Mouse (Mus musculus): ENCODE measurements around the gene Imp4. TPM values are rescaled to one million over a fixed set of nuclear protein-coding genes. Genes with fewer than 3 reads are reported as not detected.
"Not testable (repeated sequence)": the region's sequence is repeated elsewhere in the genome, so short reads cannot be mapped to it uniquely, and the experiment has no call there.

Imp4 gene
- polyA plus RNA-seq, 1 experiment from 2014 or later: 107 TPM

DNA sequence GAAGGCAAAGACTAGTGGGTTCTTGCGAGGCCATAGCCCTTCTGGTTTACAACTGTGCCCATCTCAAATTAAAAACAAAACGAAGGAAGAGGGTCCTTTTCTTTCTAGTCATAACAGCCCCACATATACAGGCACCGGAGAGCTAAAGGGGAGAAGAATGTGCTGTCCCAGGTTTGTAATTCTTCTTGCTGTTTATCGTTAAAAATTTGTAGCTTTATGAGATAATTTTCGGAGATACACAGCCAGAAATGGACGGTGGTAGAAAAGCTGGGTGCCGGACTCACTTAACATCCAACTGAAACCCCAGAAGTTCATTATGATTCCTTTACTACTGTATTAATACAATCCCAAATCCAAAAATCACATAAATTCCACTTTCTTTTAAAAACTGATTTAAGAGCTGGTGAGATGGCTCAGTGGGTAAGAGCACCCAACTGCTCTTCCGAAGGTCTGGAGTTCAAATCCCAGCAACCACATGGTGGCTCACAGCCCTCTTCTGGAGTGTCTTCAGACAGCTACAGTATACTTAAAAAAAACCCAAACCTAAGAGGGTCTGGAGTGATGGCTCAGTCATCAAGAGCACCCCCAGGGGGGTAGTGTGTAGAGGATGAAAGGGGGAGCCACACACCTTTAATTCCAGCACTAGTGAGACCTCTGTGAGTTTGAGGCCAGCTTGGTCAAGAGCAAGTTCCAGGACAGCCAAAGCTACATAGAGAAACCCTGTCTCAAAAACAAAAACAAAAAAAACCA is 4.1 kb upstream of the Imp4 start:
- Histone ChIP-seq H3K4me3 (peak overlapping the region; percentile 68), H3K9me3 (peaks cover 19% of the 10 kb centered on the region), H3K27me3 (ENCODE audit: insufficient read depth, poor library complexity, severe bottlenecking) (no peaks in the 10 kb centered on the region), H3K4me1 (replicated peaks) (peaks cover 37% of the 10 kb centered on the region), H3K36me3 (peaks cover 28% of the 10 kb centered on the region), H3K27ac (peak overlapping the region; percentile 92)
- no peak for DNase-seq (ENCODE audit: low spot score)
- WGBS: 37% methylated on average over 8 of the region's 8 CpGs

DNA sequence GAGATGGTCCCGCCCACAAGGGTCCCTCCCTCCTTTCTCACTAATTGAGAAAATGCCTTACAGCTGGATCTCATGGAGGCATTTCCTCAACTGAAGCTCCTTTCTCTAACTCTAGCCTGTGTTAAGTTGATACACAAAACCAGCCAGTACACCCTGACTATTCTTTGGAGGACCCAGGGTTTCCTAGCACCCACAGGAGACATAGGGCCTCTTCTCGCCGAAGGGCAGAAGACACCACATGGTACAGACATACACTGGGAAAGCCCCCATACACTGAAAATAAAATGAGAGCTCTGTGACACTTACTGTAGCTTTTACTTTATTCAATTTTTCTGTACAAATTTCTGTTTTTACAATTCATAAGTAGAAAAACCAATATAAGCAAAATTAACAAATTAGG is 3.3 kb upstream of the Imp4 start:
- H3K27ac ChIP-seq: no peak overlapping the region
- peaks cover 11% of the 10 kb centered on the region for H3K9me3 ChIP-seq
- H3K4me3 ChIP-seq: no peak overlapping the region
- H3K27me3 ChIP-seq (ENCODE audit: insufficient read depth, poor library complexity, severe bottlenecking): no peaks in the 10 kb centered on the region
- peaks cover 45% of the 10 kb centered on the region for H3K4me1 ChIP-seq (replicated peaks)
- 81% methylated on average over 3 of the region's 3 CpGs for WGBS
- DNase-seq (ENCODE audit: low spot score): no peak
- peaks cover 20% of the 10 kb centered on the region for H3K36me3 ChIP-seq

DNA sequence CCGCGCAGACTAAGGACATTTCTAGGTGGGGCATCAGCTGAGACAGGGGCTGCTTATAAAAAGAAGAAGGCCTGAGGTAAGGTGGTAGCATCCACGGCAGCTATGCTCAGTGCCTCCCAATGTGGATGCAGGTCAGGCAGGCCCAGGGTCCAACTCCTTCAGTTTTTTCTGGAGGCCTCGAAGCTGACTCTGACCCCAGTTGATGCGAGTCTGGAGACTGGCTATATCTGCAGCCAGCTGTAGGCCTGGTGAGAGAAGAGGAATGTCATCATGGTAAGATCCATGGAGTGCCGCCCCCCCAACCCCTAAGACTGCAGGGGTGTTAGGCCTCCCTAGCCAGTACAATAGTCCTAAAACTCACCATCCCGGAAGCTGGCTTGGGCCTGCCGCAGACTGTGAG is 2.3 kb upstream of the Imp4 start:
- not testable (repeated sequence) for H3K27ac ChIP-seq; H3K27me3 ChIP-seq (ENCODE audit: insufficient read depth, poor library complexity, severe bottlenecking); H3K4me3 ChIP-seq; DNase-seq (ENCODE audit: low spot score); H3K9me3 ChIP-seq
- 92% methylated on average over 8 of the region's 8 CpGs for WGBS
- peaks cover 21% of the 10 kb centered on the region for H3K36me3 ChIP-seq
- peaks cover 44% of the 10 kb centered on the region for H3K4me1 ChIP-seq (replicated peaks)

DNA sequence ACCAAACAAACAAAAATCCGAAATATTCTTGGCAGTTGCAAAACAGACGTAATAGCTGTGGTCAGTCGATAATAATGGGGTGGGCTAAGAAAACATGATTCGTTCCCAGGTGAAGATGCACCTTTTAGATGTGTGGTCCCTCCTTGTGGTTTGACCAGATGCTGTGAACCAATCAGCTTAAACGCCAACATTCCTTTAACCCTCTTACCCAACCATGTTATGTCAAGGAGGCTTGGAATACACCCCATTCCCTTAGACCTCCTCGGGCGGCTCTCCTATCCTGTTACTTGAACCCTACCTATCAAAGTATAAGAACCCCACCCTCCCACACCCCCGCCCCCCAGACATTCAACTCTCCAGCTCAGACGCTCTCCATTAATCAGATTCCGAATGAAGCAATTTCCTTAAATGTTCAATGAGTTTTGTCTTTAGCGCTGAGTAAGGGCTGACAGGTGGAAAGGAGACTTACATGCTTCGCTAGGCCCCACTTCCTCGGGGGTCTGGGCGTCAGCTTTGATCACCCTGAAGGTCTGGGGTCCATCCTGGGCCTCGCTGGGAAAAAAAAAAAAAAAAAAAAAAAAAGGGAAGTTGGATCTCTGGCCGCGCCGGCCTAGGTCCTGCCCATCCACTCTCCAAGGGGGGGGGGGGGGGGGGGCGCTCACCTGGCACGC is 1.1 kb upstream of the Imp4 start:
- H3K36me3 ChIP-seq: peaks cover 32% of the 10 kb centered on the region
- H3K27ac ChIP-seq: peak overlapping the region; percentile 89
- peaks cover 34% of the 10 kb centered on the region for H3K4me1 ChIP-seq (replicated peaks)
- DNase-seq (ENCODE audit: low spot score): no peak
- H3K27me3 ChIP-seq (ENCODE audit: insufficient read depth, poor library complexity, severe bottlenecking): no peaks in the 10 kb centered on the region
- H3K4me3 ChIP-seq: peak overlapping the region; percentile 85
- 40% methylated on average over 17 of the region's 20 CpGs for WGBS
- H3K9me3 ChIP-seq: no peaks in the 10 kb centered on the region

DNA sequence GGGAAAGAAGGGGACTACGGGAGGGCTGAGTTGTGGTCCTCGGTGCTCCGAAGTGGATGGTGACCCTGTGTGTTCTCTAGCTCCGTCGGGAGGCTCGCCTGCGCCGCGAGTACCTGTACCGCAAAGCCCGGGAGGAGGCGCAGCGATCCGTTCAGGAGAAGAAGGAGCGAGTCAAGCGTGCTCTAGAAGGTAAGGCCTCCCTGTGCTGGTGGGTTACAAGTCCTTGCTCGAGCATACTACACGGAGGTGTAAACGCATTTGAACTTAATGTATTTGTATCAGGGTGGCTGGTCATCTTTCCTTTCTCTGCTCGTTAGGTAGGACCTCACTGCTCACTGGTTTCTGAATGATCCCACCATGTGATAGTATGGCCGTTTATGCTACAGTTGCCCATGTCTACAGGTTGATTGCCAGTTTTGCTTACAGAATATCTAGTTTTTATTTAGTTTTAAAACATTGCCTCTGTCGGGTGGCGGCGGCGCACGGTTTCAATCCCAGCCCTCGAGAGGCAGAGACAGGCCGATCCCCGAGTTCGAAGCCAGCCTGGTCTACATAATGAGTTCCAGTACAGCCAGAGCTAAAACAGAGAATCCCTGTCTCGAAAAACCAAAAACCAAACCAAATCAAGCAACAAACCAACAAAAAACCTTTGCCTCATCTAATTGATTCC is 445 bp downstream of the Imp4 start:
- H3K4me1 ChIP-seq (replicated peaks): peaks cover 25% of the 10 kb centered on the region
- H3K4me3 ChIP-seq: peak overlapping the region; percentile 85
- peaks cover 48% of the 10 kb centered on the region for H3K36me3 ChIP-seq
- H3K9me3 ChIP-seq: no peaks in the 10 kb centered on the region
- no peak for DNase-seq (ENCODE audit: low spot score)
- H3K27ac ChIP-seq: peak overlapping the region; percentile 89
- no peaks in the 10 kb centered on the region for H3K27me3 ChIP-seq (ENCODE audit: insufficient read depth, poor library complexity, severe bottlenecking)
- 10% methylated on average over 31 of the region's 31 CpGs for WGBS

DNA sequence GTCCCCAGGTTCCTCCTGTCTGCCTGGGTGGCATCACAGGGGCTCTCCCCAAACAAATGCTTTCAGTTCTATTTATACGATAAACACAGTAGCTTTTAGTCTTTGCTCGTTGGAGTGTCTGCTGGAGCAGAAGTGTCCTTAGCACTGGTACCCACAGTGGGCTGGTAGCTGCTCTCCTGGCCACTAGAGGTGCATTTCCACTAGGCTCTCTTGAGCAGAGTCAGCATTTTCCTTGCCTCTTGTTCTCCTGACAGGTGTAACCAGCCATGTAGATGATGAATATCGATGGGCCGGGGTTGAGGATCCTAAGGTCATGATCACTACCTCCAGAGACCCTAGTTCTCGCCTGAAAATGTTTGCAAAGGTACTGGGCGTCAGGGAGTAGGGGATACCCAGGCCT is 3.5 kb downstream of the Imp4 start:
- Histone ChIP-seq H3K27ac (no peak overlapping the region), H3K36me3 (peaks cover 62% of the 10 kb centered on the region), H3K9me3 (no peaks in the 10 kb centered on the region), H3K27me3 (ENCODE audit: insufficient read depth, poor library complexity, severe bottlenecking) (no peaks in the 10 kb centered on the region), H3K4me1 (replicated peaks) (peaks cover 20% of the 10 kb centered on the region), H3K4me3 (no peak overlapping the region)
- DNase-seq (ENCODE audit: low spot score): no peak
- WGBS: 92% methylated on average over 6 of the region's 6 CpGs

DNA sequence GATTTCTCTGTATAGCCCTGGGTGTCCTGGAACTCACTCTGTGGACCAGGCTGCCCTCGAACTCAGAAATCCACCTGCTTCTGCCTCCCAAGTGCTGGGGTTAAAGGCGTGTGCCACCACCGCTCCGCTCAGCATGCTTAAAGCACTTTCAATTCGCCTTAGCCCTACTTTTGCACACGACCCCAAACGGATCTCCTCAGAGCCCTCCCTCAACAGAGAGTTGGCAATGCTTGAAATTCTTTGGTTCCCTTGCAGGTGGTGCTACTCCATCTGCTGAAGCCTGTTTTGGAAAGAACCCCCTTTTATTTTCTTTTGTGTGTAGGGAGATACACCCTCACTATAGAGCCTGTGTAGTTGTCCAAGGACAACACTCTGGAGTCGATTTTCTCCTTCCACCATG is 18.8 kb downstream of the Imp4 start:
- DNase-seq (ENCODE audit: low spot score): no peak

DNA sequence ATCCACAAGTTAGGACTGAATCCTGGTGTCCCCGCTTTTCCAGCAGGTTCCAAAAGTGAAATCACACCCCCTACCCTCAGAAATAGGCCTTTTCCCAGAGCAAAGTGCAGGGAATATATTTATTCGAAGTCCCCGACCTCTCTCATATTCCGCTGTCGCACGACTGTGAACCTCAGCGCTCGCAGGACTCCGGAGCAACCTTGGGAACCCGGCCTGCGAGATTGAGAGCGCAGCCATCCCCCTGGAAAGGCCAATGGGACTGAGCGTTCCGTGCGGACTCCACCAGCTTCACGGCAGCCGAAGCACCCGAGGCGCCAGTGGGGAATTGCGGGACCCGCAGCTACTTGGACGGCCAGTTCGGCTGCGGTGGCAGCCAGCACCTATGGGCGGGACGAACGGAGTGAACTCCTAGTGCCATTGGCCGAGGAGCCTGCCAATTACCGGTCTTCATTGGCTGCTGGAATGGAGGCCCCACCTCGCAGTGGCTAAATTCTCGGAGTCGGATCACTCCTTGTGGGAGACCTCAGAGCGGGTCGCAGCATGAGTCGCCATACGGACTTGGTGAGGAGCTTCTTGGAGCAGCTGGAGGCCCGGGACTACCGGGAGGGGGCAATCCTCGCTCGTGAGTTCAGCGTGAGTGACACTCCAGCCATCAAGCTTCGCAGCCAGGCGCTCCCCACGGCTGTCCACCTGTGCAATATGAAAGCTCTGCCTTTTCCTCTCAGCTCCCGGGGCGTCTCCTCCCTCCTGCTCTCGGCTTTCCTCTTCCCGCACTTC is 19.8 kb downstream of the Imp4 start, which contains the start of gene Ptpn18:
Gene Ptpn18, plus strand, starts transcription at position 479 of the 777 bp plus-strand sequence.
- Histone ChIP-seq H3K4me1 (replicated peaks) (peaks cover 11% of the 10 kb centered on the region), H3K9me3 (no peaks in the 10 kb centered on the region), H3K27ac (no peak within 1 kb of the TSS), H3K36me3 (no peaks in the 10 kb centered on the region), H3K4me3 (peak within 1 kb of the TSS; percentile 65), H3K27me3 (ENCODE audit: insufficient read depth, poor library complexity, severe bottlenecking) (peaks cover 64% of the 10 kb centered on the region)
- peak; percentile 93 for DNase-seq (ENCODE audit: low spot score)
- under 1% methylated on average over 48 of the region's 48 CpGs for WGBS

More for the DNA sequence above, 18.8 kb downstream of the Imp4 start:
- H3K36me3 ChIP-seq: no peaks in the 10 kb centered on the region
- H3K9me3 ChIP-seq: no peaks in the 10 kb centered on the region
- WGBS: 31% methylated on average over 8 of the region's 8 CpGs
- H3K27ac ChIP-seq: no peak overlapping the region
- H3K4me1 ChIP-seq (replicated peaks): peaks cover 11% of the 10 kb centered on the region
- H3K27me3 ChIP-seq (ENCODE audit: insufficient read depth, poor library complexity, severe bottlenecking): peaks cover 64% of the 10 kb centered on the region
- no peak overlapping the region for H3K4me3 ChIP-seq

DNA sequence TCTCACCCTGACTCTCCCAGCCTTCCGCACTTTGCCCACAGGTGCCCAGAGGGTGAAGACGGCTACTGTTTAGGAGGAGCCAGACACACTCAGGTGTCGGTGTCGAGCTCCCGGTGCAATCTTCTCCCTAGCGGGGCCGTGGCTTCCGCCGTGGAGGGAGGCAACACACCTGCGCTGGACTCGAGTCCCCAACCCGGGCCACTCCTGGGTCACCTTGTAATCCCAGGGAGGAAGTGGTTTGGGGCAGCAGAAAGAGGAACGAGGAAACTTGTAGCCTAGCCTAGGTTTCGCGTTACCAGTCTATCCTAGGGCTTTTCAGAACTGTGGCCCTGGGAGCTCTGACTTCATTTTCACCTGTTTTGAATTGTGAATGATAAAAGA is 20.4 kb downstream of the Imp4 start:
- 2% methylated on average over 15 of the region's 15 CpGs for WGBS
- Histone ChIP-seq H3K36me3 (no peaks in the 10 kb centered on the region), H3K9me3 (no peaks in the 10 kb centered on the region), H3K27me3 (ENCODE audit: insufficient read depth, poor library complexity, severe bottlenecking) (peaks cover 64% of the 10 kb centered on the region), H3K4me1 (replicated peaks) (peaks cover 11% of the 10 kb centered on the region), H3K27ac (no peak overlapping the region), H3K4me3 (peak overlapping the region; percentile 65)
- no peak for DNase-seq (ENCODE audit: low spot score)

DNA sequence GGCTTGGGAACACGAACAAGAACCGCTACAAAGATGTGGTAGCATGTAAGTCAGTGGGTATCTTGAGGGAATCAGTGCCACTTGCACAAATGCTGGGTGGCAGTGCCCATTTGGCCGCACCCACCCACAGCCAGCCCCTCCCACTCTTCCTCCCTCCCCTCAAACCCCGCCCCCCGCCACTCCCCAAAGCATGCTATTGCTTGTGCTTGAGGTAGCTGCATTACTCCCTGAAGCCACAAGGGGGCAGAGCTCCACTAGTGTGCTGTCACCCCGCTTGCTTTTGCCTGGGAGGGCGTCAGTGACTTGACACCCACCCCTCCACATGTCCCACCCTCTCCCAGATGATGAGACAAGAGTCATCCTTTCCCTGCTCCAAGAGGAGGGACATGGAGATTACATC is 23.1 kb downstream of the Imp4 start:
- Histone ChIP-seq H3K4me1 (replicated peaks) (peaks cover 11% of the 10 kb centered on the region), H3K27ac (no peak overlapping the region), H3K4me3 (no peak overlapping the region), H3K9me3 (no peaks in the 10 kb centered on the region), H3K36me3 (no peaks in the 10 kb centered on the region), H3K27me3 (ENCODE audit: insufficient read depth, poor library complexity, severe bottlenecking) (peaks cover 48% of the 10 kb centered on the region)
- peak; percentile 63 for DNase-seq (ENCODE audit: low spot score)
- 11% methylated on average over 7 of the region's 7 CpGs for WGBS

DNA sequence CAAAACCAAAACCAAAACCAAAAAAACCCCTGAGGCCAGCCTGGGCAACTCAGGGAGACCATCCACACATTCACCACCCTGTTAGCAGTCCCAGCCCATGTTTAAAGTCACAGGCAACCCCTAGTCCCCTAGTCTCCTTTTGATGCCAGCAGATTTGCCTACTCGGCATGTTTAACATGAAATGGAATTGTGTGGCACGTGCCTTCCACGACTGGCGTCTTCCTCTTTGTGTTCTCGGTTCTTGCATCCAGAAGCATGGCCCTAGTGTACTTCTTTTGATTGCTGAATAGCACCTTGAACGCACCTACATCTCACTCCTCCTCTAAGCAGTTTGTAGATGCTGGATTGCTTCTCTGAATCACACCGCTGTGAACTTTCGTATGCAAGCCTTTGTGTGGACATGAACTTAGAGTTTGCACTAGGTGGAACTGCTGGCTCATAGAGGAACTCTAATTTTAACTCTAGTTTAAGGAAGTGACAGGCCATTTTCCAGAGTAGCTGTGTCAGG is 24.7 kb downstream of the Imp4 start:
- Histone ChIP-seq H3K27me3 (ENCODE audit: insufficient read depth, poor library complexity, severe bottlenecking) (peaks cover 32% of the 10 kb centered on the region), H3K27ac (no peak overlapping the region), H3K9me3 (no peaks in the 10 kb centered on the region), H3K36me3 (no peaks in the 10 kb centered on the region), H3K4me1 (replicated peaks) (peaks cover 7% of the 10 kb centered on the region), H3K4me3 (no peak overlapping the region)
- no peak for DNase-seq (ENCODE audit: low spot score)
- 90% methylated on average over 8 of the region's 8 CpGs for WGBS

DNA sequence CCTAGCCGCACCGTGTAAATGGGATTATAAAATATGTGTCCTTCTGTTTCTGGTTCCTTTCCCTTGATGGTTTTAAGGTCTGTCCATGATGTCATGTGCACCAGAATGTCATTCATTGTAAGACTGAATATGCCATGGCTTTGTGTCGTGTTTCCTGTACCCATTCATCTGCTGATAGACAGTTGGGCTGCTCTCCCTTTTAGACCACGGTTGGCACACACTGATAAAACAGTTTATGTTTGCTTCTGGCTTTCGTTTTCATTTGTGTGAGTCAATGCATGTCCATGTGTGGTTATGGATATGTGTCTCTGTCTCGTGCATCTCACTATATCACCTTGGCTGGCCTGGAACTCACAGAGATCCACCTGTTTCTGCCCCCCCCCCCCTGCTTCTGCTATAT is 25.8 kb downstream of the Imp4 start:
- Histone ChIP-seq H3K4me3 (no peak overlapping the region), H3K27ac (no peak overlapping the region), H3K27me3 (ENCODE audit: insufficient read depth, poor library complexity, severe bottlenecking) (peaks cover 24% of the 10 kb centered on the region), H3K4me1 (replicated peaks) (no peaks in the 10 kb centered on the region), H3K9me3 (no peaks in the 10 kb centered on the region), H3K36me3 (no peaks in the 10 kb centered on the region)
- DNase-seq (ENCODE audit: low spot score): no peak
- WGBS: 84% methylated on average over 6 of the region's 6 CpGs
